Mouse (Mus musculus): ENCODE measurements at regions not wholly inside any gene's neighbourhood (a gene's known extent, or its start where the extent isn't known, plus 50 kb on each side); places are given as distances from the start of the nearest gene placed in this dataset.

DNA sequence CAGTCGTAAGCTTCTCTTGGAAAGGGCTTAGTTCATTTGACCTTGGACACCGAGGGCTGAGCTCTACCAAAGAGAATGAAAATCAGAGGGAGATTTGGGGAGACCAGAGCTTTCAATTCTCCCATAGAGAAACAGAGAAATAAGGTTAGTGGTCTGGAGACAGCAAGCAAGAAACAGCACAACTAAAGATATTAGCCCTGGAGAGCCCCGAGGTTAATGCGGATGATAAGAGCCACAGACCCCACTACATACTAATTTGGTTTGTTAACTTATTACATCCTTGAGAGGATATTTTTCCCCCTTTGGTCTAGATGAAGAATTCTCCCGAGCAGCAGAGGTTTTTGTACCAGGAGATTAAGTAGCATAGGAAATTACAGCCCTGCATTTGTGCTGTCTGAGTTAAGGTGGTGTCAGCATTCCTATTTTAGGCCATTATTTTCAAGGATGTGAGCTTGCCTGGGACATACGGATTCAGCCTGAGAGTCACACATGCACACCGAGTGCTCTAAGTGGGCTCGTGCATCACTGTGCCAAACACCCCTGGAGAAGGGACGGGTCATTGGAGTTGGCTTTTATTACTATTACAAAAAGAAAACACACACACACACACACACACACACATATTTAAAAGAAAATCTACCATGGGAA is 147.4 kb upstream of the C9orf72 start:
- 52% methylated on average over 9 of the region's 9 CpGs for WGBS (ENCODE audit: insufficient replicate concordance)
- no peak for ATAC-seq (ENCODE audit: insufficient read depth)

GRCm38 (mm10) chr4:35372528-35373212 is 146.7 kb upstream of the C9orf72 start:
- Histone ChIP-seq H3K4me2 (no peak overlapping the region), H3K27me3 (no peaks in the 10 kb centered on the region), H3K4me1 (replicated peaks) (no peaks in the 10 kb centered on the region), H3K36me3 (replicated peaks) (no peaks in the 10 kb centered on the region), H3K9ac (no peak overlapping the region), H3K27ac (replicated peaks) (no peak overlapping the region), H3K9me3 (replicated peaks) (no peaks in the 10 kb centered on the region), H3K4me3 (replicated peaks) (no peak overlapping the region)
- 22% methylated on average over 8 of the region's 8 CpGs for WGBS (ENCODE audit: insufficient replicate concordance)
- ATAC-seq (ENCODE audit: insufficient read depth): no peak

More for the DNA sequence above, 147.4 kb upstream of the C9orf72 start:
- Histone ChIP-seq H3K27ac (replicated peaks) (no peak overlapping the region), H3K27me3 (no peaks in the 10 kb centered on the region), H3K36me3 (replicated peaks) (no peaks in the 10 kb centered on the region), H3K9me3 (replicated peaks) (no peaks in the 10 kb centered on the region), H3K4me2 (no peak overlapping the region), H3K9ac (no peak overlapping the region), H3K4me1 (replicated peaks) (no peaks in the 10 kb centered on the region), H3K4me3 (replicated peaks) (no peak overlapping the region)

DNA sequence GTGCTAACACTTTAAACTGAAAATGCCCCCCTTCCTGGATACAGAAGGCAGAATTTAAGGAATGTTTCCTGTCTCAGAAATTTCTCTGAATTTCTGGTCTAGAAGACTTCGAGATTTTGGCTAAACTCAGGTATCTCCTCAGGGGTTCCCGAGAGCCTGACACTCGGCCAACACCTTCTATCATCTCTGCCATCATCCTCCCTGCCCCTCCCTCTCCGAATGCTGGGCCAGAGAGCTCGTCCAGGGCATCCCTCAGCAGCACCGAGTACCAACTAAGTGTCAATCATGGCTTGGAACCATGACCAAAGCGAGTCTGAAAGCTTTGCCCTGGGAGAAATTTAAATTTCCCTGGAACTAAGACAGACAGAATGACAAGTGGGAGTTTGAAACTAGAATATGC is 138.2 kb upstream of the C9orf72 start:
- Histone ChIP-seq H3K27ac (replicated peaks) (no peak overlapping the region), H3K36me3 (replicated peaks) (no peaks in the 10 kb centered on the region), H3K27me3 (no peaks in the 10 kb centered on the region), H3K4me3 (replicated peaks) (no peak overlapping the region), H3K9me3 (replicated peaks) (no peaks in the 10 kb centered on the region), H3K4me1 (replicated peaks) (no peaks in the 10 kb centered on the region), H3K4me2 (no peak overlapping the region), H3K9ac (no peak overlapping the region)
- WGBS (ENCODE audit: insufficient replicate concordance): 49% methylated on average over 7 of the region's 7 CpGs
- ATAC-seq (ENCODE audit: insufficient read depth): no peak

- WGBS (ENCODE audit: insufficient replicate concordance): 60% methylated on average over 3 of the region's 3 CpGs
- H3K4me3 ChIP-seq (replicated peaks): no peak overlapping the region
- no peaks in the 10 kb centered on the region for H3K9me3 ChIP-seq (replicated peaks)
- no peaks in the 10 kb centered on the region for H3K27me3 ChIP-seq
- no peaks in the 10 kb centered on the region for H3K4me1 ChIP-seq (replicated peaks)
- H3K36me3 ChIP-seq (replicated peaks): no peaks in the 10 kb centered on the region
- no peak overlapping the region for H3K4me2 ChIP-seq
- no peak for ATAC-seq (ENCODE audit: insufficient read depth)
- no peak overlapping the region for H3K27ac ChIP-seq (replicated peaks)
- H3K9ac ChIP-seq: no peak overlapping the region
These were observed 136.2 kb upstream of the C9orf72 start for GRCm38 (mm10) chr4:35362176-35362575.

DNA sequence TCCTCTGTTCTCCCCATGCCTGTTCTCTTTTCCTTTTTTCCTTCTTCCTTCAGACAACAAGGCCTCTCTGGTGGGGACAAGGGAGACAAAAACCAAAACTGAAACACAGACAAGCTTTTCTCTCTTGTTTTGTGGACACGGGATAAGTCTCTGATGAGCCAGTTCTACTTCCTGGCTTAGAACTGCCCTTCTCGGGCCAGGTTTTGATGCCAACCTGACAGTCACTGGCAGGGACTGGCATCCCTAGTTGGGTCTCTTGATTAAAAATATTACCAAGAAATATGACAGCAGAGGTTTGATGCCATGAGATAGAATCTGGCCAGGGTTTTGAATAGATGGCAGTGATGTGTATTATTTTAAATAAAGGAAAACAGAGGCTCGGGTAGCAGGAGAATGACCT is 133.4 kb upstream of the C9orf72 start:
- no peak overlapping the region for H3K9ac ChIP-seq
- 60% methylated on average over 3 of the region's 3 CpGs for WGBS (ENCODE audit: insufficient replicate concordance)
- H3K9me3 ChIP-seq (replicated peaks): no peaks in the 10 kb centered on the region
- no peak overlapping the region for H3K4me2 ChIP-seq
- H3K4me3 ChIP-seq (replicated peaks): no peak overlapping the region
- no peaks in the 10 kb centered on the region for H3K36me3 ChIP-seq (replicated peaks)
- ATAC-seq (ENCODE audit: insufficient read depth): no peak
- H3K27me3 ChIP-seq: no peaks in the 10 kb centered on the region
- H3K4me1 ChIP-seq (replicated peaks): no peaks in the 10 kb centered on the region
- H3K27ac ChIP-seq (replicated peaks): no peak overlapping the region

DNA sequence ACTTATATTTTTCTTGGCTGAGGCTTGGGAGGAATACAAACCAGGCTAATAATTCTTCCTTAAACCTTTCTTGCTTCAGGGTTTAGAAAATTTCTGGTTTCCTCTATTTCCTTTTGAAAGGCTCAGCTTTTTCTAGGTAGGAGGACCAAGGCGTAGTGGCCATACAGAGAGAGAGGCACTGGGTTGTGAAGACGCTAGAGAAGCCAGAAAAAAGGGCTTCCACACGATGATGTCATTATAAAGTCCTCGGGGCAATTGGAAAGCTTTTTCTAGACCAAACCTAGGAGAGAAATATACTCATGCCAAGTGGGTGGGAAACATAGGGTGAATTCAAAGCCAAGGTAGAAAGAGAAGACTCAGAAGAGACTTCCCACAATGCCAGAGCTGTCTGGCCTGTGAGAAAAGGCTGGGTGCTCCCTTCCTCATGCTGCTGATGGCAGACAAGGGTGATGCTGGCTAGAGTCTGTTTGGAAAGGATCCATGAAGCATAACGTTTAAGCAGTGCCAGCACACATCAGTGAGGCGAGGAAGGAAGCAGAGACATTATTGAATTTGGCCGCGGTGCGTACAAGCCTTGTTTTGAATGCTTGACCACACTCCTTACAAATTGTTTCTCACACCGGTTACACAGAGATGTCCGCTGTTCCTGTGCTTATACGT is 131.1 kb upstream of the C9orf72 start:
- H3K27ac ChIP-seq (replicated peaks): no peak overlapping the region
- WGBS (ENCODE audit: insufficient replicate concordance): 73% methylated on average over 12 of the region's 12 CpGs
- H3K4me2 ChIP-seq: no peak overlapping the region
- no peaks in the 10 kb centered on the region for H3K36me3 ChIP-seq (replicated peaks)
- H3K27me3 ChIP-seq: no peaks in the 10 kb centered on the region
- no peak overlapping the region for H3K9ac ChIP-seq
- no peak for ATAC-seq (ENCODE audit: insufficient read depth)
- H3K9me3 ChIP-seq (replicated peaks): no peaks in the 10 kb centered on the region
- H3K4me1 ChIP-seq (replicated peaks): no peaks in the 10 kb centered on the region
- no peak overlapping the region for H3K4me3 ChIP-seq (replicated peaks)

DNA sequence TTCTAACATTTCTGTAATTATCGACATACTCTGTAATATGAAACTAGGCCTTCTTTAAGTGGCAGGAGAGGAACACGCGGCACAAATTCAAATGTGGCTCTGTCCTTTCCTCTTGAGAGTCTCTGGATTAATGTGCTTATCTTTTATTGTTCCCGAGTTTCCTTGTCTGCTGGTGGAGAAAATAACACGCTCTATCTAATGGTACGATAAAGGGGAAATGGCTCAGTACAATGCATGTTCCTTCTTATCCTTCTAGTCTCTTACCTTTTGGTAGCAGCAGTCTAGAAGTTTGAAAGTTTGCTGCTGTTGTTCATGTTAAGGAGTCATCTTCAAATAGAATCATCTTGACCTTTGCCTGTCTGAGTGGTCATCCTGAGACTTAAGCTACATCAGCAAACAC is 130.1 kb upstream of the C9orf72 start:
- H3K9ac ChIP-seq: no peak overlapping the region
- H3K4me3 ChIP-seq (replicated peaks): no peak overlapping the region
- no peaks in the 10 kb centered on the region for H3K36me3 ChIP-seq (replicated peaks)
- H3K9me3 ChIP-seq (replicated peaks): no peaks in the 10 kb centered on the region
- H3K27me3 ChIP-seq: no peaks in the 10 kb centered on the region
- H3K4me2 ChIP-seq: no peak overlapping the region
- no peaks in the 10 kb centered on the region for H3K4me1 ChIP-seq (replicated peaks)
- WGBS (ENCODE audit: insufficient replicate concordance): 67% methylated on average over 6 of the region's 6 CpGs
- H3K27ac ChIP-seq (replicated peaks): no peak overlapping the region
- ATAC-seq (ENCODE audit: insufficient read depth): no peak

- Histone ChIP-seq H3K4me3 (replicated peaks) (no peak overlapping the region), H3K9ac (no peak overlapping the region), H3K4me1 (replicated peaks) (no peaks in the 10 kb centered on the region), H3K9me3 (replicated peaks) (no peaks in the 10 kb centered on the region), H3K27me3 (no peaks in the 10 kb centered on the region), H3K4me2 (no peak overlapping the region), H3K27ac (replicated peaks) (no peak overlapping the region), H3K36me3 (replicated peaks) (no peaks in the 10 kb centered on the region)
- WGBS (ENCODE audit: insufficient replicate concordance): 66% methylated on average over 14 of the region's 14 CpGs
- no peak for ATAC-seq (ENCODE audit: insufficient read depth)
These were observed 128.1 kb upstream of the C9orf72 start for GRCm38 (mm10) chr4:35354046-35354445.

DNA sequence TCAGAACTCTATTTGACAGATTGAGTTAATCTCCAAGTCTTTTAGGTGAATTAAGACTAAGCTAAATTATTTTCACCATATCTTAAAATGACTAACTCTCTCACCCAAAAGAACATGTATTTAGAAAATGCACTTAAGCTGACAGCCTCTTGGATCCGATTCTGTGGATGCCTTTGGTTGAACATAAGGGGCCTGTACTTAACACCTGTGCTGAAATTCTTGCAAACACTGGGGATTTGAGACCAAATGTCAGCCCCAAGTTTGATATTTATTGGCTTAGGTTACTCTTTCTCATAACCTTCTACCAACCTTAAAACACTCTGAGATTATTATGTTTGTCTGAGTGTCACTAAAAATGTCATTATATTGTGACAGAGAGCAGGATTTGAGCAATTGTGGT is 126.6 kb upstream of the C9orf72 start:
- ATAC-seq (ENCODE audit: insufficient read depth): no peak
- WGBS (ENCODE audit: insufficient replicate concordance): 61% methylated on average over 1 of the region's 1 CpGs
- no peaks in the 10 kb centered on the region for H3K9me3 ChIP-seq (replicated peaks)
- no peak overlapping the region for H3K4me3 ChIP-seq (replicated peaks)
- no peaks in the 10 kb centered on the region for H3K36me3 ChIP-seq (replicated peaks)
- H3K27me3 ChIP-seq: no peaks in the 10 kb centered on the region
- no peak overlapping the region for H3K9ac ChIP-seq
- H3K27ac ChIP-seq (replicated peaks): no peak overlapping the region
- no peak overlapping the region for H3K4me2 ChIP-seq
- no peaks in the 10 kb centered on the region for H3K4me1 ChIP-seq (replicated peaks)

GRCm38 (mm10) chr4:35350465-35350864 is 124.5 kb upstream of the C9orf72 start:
- 59% methylated on average over 3 of the region's 3 CpGs for WGBS (ENCODE audit: insufficient replicate concordance)
- no peak for ATAC-seq (ENCODE audit: insufficient read depth)

GRCm38 (mm10) chr4:35347609-35348008 is 121.6 kb upstream of the C9orf72 start:
- Histone ChIP-seq H3K4me2 (no peak overlapping the region), H3K4me1 (replicated peaks) (no peaks in the 10 kb centered on the region), H3K27ac (replicated peaks) (no peak overlapping the region), H3K27me3 (no peaks in the 10 kb centered on the region), H3K36me3 (replicated peaks) (no peaks in the 10 kb centered on the region), H3K4me3 (replicated peaks) (no peak overlapping the region), H3K9ac (no peak overlapping the region), H3K9me3 (replicated peaks) (no peaks in the 10 kb centered on the region)
- no peak for ATAC-seq (ENCODE audit: insufficient read depth)
- WGBS (ENCODE audit: insufficient replicate concordance): 64% methylated on average over 3 of the region's 3 CpGs

More at GRCm38 (mm10) chr4:35350465-35350864, 124.5 kb upstream of the C9orf72 start:
- Histone ChIP-seq H3K27me3 (no peaks in the 10 kb centered on the region), H3K4me1 (replicated peaks) (no peaks in the 10 kb centered on the region), H3K4me2 (no peak overlapping the region), H3K4me3 (replicated peaks) (no peak overlapping the region), H3K9me3 (replicated peaks) (no peaks in the 10 kb centered on the region), H3K27ac (replicated peaks) (no peak overlapping the region), H3K9ac (no peak overlapping the region), H3K36me3 (replicated peaks) (no peaks in the 10 kb centered on the region)
